Comparison of ENCODE assay signal across 8 mouse cellular contexts in the genomic region with DNA sequence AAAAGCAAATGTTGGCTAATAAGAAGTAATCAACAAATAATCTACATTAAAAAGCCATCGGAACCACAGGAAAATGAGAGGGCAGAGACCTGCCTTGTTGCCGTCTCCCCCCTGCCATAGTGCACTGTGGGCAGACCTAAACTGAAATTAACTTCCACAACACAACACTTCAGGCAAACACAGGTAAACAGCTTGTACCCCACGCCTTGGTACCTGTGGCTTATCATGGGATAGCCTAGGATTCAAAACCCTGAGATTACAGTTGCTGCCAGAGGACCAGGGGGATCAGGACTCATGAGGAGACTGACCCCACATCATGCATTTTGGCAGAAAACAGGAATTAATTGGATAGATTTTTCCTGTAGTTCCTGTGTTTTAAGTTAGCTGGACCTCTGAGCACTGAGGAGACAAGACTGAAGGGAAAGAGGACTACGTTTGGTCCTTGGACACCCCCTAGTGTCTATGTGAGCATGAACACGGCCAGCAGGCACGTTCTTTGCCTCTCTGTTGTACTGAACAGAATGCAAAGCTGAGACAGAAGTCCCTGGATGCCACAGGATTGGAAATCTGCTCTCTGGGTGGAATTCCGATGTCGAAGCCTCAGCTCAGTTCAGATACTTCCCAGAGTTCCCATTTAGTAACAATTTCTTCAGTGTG.
DNase-seq lines count a peak whose midpoint lies in the region; ATAC-seq and TF ChIP-seq lines count a peak whose summit lies in the region.

No protein-coding gene starts in this region.

- no peaks in the 10 kb centered on the region for H3K4me1 ChIP-seq in lung, embryonic 14.5 days (ENCODE audit: insufficient read depth)
- no peaks in the 10 kb centered on the region for H3K4me1 ChIP-seq in heart, embryonic 15.5 days (replicated peaks)
- no peaks in the 10 kb centered on the region for H3K4me1 ChIP-seq in liver, adult 2 months (ENCODE audit: control insufficient read depth, insufficient read depth, low read length)

- peak; percentile 88 for ATAC-seq in lung, embryonic 14.5 days (ENCODE audit: insufficient read depth)
- ATAC-seq in heart, embryonic 15.5 days (replicated peaks; ENCODE audit: insufficient number of reproducible peaks, insufficient read depth, low FRiP score, low read depth) = 0 out of 2 replicates have a peak, but pooled peaks have one; percentile 55

- peak; percentile 83 for DNase-seq in lung, embryonic 14.5 days
- no peak for DNase-seq in lung, postnatal 25 days (ENCODE audit: low spot score)
- DNase-seq in cerebellum, postnatal 4 days (ENCODE audit: low spot score in 2 of 2) = peak; percentile 24 to 56
- peak; percentile 69 for DNase-seq in kidney, postnatal 10 days
- DNase-seq in liver, adult 2 months (ENCODE audit: extremely low read depth, low read depth, low spot score) = peak; percentile 31
- peak; percentile 77 for DNase-seq in retina, embryonic 14.5 days (ENCODE audit: low spot score)
- no peak for DNase-seq in thymus, postnatal 0 days (ENCODE audit: low spot score)

- TF ChIP-seq POLR2A in liver, adult 2 months (IDR thresholded peaks at IDR 0.05; ENCODE audit: extremely low read depth, insufficient read depth, low read length) = no peak

- H3K9ac ChIP-seq in lung, embryonic 14.5 days = no peak overlapping the region
- no peak overlapping the region for H3K9ac ChIP-seq in heart, embryonic 15.5 days
- H3K9ac ChIP-seq in liver, adult 2 months (ENCODE audit: low read depth, low read length) = no peak overlapping the region

- H3K9me3 ChIP-seq in lung, embryonic 14.5 days (ENCODE audit: low read depth, low read length) = no peaks in the 10 kb centered on the region
- no peaks in the 10 kb centered on the region for H3K9me3 ChIP-seq in heart, embryonic 15.5 days (replicated peaks)

- no peak overlapping the region for H3K4me2 ChIP-seq in lung, embryonic 14.5 days
- no peak overlapping the region for H3K4me2 ChIP-seq in heart, embryonic 15.5 days

- no peaks in the 10 kb centered on the region for H3K79me2 ChIP-seq in liver, adult 2 months (ENCODE audit: control insufficient read depth, insufficient read depth, low read length)

- peak; percentile 82 for TF ChIP-seq CTCF in lung, embryonic 14.5 days (IDR thresholded peaks at IDR 0.05; ENCODE audit: low read depth)
- peak; percentile 33; the same call in 1 of the 2 replicates for TF ChIP-seq CTCF in liver, adult 2 months (IDR thresholded peaks at IDR 0.05; ENCODE audit: low read depth, low read length)

- 46% methylated on average over 8 of the region's 8 CpGs for WGBS in lung, embryonic 14.5 days
- WGBS in heart, embryonic 15.5 days = 43% methylated on average over 8 of the region's 8 CpGs
- 62% methylated on average over 8 of the region's 8 CpGs for WGBS in liver, adult 2 months

- no peaks in the 10 kb centered on the region for H3K27me3 ChIP-seq in lung, embryonic 14.5 days (ENCODE audit: insufficient read depth, low read length)
- H3K27me3 ChIP-seq in heart, embryonic 15.5 days = no peaks in the 10 kb centered on the region
- H3K27me3 ChIP-seq in liver, adult 2 months (ENCODE audit: control insufficient read depth, insufficient read depth, low read length) = no peaks in the 10 kb centered on the region

- no peak overlapping the region for H3K4me3 ChIP-seq in lung, embryonic 14.5 days (ENCODE audit: low read depth, low read length)
- no peak overlapping the region for H3K4me3 ChIP-seq in heart, embryonic 15.5 days
- no peak overlapping the region for H3K4me3 ChIP-seq in liver, adult 2 months (ENCODE audit: insufficient read depth, low read depth, low read length)

- no peaks in the 10 kb centered on the region for H3K36me3 ChIP-seq in lung, embryonic 14.5 days (ENCODE audit: insufficient read depth)
- no peaks in the 10 kb centered on the region for H3K36me3 ChIP-seq in heart, embryonic 15.5 days
- no peaks in the 10 kb centered on the region for H3K36me3 ChIP-seq in liver, adult 2 months (ENCODE audit: control insufficient read depth, insufficient read depth, low read length)

- no peak overlapping the region for H3K27ac ChIP-seq in lung, embryonic 14.5 days (ENCODE audit: low read depth)
- no peak overlapping the region for H3K27ac ChIP-seq in heart, embryonic 15.5 days
- H3K27ac ChIP-seq in liver, adult 2 months (replicated peaks; ENCODE audit: insufficient read depth, low read depth, low read length) = no peak overlapping the region

Comparison
In these comparisons a context has a peak if more than half of its experiments do, and no peak if none do; other contexts are left out.
1. DNase-seq: peak in lung, embryonic 14.5 days (single experiment), cerebellum, postnatal 4 days (2 of 2), kidney, postnatal 10 days (single experiment), liver, adult 2 months (single experiment) and retina, embryonic 14.5 days (single experiment); none in lung, postnatal 25 days (single experiment) and thymus, postnatal 0 days (single experiment).